Mouse (Mus musculus) neural tube, embryonic 11.5 days (tissue): ENCODE results near the gene Necab2. TPM values are rescaled to one million over a fixed set of nuclear protein-coding genes. Genes with fewer than 3 reads are reported as not detected.

Experiments used
- ATAC-seq: fragments of 200-750 bp; cut with Nextera tagmentation; 2 replicates; pipeline ENCODE4 v1.8.0; 2017; ENCODE audit warnings: moderate number of reproducible peaks, mild to moderate bottlenecking, moderate TSS enrichment, moderate library complexity; ENCODE audit not compliant: insufficient read depth, low FRiP score, low TSS enrichment
- DNase-seq: peaks from one replicate; pipeline ENCODE4 v3.0.0-alpha.2; 2015; ENCODE audit warnings: low spot score
- H3K27ac ChIP-seq: fragments of 300-500 bp; sonication (generic); 2 replicates; pipeline ENCODE4 v1.5.1; 2014; ENCODE audit warnings: low read depth, mild to moderate bottlenecking, low read length
- H3K27me3 ChIP-seq: fragments of 300-500 bp; sonication (generic); 2 replicates; pipeline ENCODE4 v1.6.1; 2014; ENCODE audit warnings: mild to moderate bottlenecking, low read length, mixed read lengths; ENCODE audit not compliant: control insufficient read depth, insufficient read depth
- H3K36me3 ChIP-seq: fragments of 300-500 bp; sonication (generic); 2 replicates; pipeline ENCODE4 v1.6.1; 2014; ENCODE audit warnings: mild to moderate bottlenecking, low read length, moderate library complexity, mixed read lengths; ENCODE audit not compliant: control insufficient read depth, insufficient read depth
- H3K4me1 ChIP-seq: fragments of 300-500 bp; sonication (generic); 2 replicates; pipeline ENCODE4 v1.6.1; 2014; ENCODE audit warnings: low read length, mixed read lengths; ENCODE audit not compliant: control insufficient read depth, insufficient read depth
- H3K4me2 ChIP-seq: fragments of 300-500 bp; sonication (generic); 2 replicates; pipeline ENCODE4 v1.6.1; 2014; ENCODE audit warnings: low read depth, mild to moderate bottlenecking, moderate library complexity
- H3K4me3 ChIP-seq: fragments of 300-500 bp; sonication (generic); 2 replicates; pipeline ENCODE4 v1.5.1; 2014; ENCODE audit warnings: low read depth, low read length
- H3K9ac ChIP-seq: fragments of 300-500 bp; sonication (generic); 2 replicates; pipeline ENCODE4 v1.6.1; 2014; ENCODE audit warnings: mild to moderate bottlenecking, low read length
- H3K9me3 ChIP-seq: fragments of 300-500 bp; sonication (generic); 2 replicates; pipeline ENCODE4 v1.6.1; 2016; ENCODE audit warnings: low read length; ENCODE audit not compliant: control insufficient read depth
- WGBS: fragments of 180-500 bp; shearing (Covaris S2); extraction: QIAGEN DNeasy Blood & Tissue Kit; methylation state at CpG from one replicate; pipeline ENCODE4 v1.1.7; 2014; 5-methylcytosine and 5-hydroxymethylcytosine counted together
- polyA plus RNA-seq: library from polyadenylated mRNA; unstranded; fragments of >200 nt; fragmentation: Nextera tagmentation; extraction: Ambion mirVana; gene quantifications from 2 replicates; pipeline ENCODE4 v1.2.1, GENCODE M21; 2014

Necab2 gene
- polyA plus RNA-seq, 1 experiment from 2014 or later = 11.5 TPM

DNA sequence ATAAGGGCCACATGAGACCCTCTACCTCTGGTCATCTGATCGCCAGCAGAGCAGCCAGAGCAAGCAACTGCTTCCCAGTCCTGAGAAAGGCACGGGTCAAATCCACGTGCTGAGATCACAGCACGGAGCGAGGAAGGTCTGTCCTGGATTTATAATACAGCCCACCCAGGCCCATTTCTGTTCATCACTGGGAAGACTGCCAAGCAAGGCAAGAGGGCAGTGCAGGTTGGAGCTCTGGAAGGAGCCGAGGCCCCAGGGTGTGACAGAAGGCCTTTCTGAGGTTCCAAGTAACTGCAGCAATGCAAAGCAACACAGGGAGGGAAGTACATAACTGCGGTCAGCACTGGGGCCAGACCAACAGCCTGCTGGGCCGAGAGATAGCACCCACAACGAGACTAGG, 64.0 kb downstream of the Necab2 start:
- no peak overlapping the region for H3K4me2 ChIP-seq
- ATAC-seq (no peak), DNase-seq (no peak)
- WGBS = 94% methylated on average over 9 of the region's 9 CpGs
- H3K9me3 ChIP-seq = no peaks in the 10 kb centered on the region
- H3K27me3 ChIP-seq = no peaks in the 10 kb centered on the region
- H3K9ac ChIP-seq = no peak overlapping the region
- no peak overlapping the region for H3K4me3 ChIP-seq
- H3K4me1 ChIP-seq = no peaks in the 10 kb centered on the region
- H3K27ac ChIP-seq = no peak overlapping the region
- H3K36me3 ChIP-seq = peaks cover 20% of the 10 kb centered on the region

- H3K9me3 ChIP-seq = no peaks in the 10 kb centered on the region
- ATAC-seq = no peak
- no peak overlapping the region for H3K4me3 ChIP-seq
- no peak overlapping the region for H3K9ac ChIP-seq
- H3K4me1 ChIP-seq = no peaks in the 10 kb centered on the region
- peaks cover 21% of the 10 kb centered on the region for H3K36me3 ChIP-seq
- 94% methylated on average over 7 of the region's 7 CpGs for WGBS
- no peak for DNase-seq
- no peak overlapping the region for H3K4me2 ChIP-seq
- H3K27me3 ChIP-seq = no peaks in the 10 kb centered on the region
- H3K27ac ChIP-seq = no peak overlapping the region
Measured at GRCm38 (mm10) chr8:119511722-119512121, 65.2 kb downstream of the Necab2 start.

DNA sequence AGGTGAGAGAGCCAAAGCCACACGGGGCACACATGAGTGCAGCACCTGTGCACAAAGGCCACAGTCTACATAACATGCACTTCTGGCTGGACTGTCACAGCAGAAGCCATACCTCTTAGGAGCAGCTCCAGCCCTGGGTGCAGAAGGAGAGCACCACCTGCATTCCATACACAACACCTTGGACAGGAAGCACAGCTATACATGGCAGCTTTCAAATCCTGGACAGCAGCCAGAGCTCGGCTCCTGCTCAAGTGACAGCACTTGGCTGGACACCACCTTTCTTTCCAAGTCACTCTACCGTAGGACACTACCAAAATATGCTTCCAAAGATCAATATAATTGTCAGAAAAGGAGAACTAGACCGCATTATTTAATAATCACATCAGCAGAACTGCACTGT, 66.9 kb downstream of the Necab2 start:
- Histone ChIP-seq H3K27me3 (no peaks in the 10 kb centered on the region), H3K4me3 (no peak overlapping the region), H3K27ac (no peak overlapping the region), H3K9ac (no peak overlapping the region), H3K4me1 (no peaks in the 10 kb centered on the region), H3K4me2 (no peak overlapping the region), H3K9me3 (no peaks in the 10 kb centered on the region), H3K36me3 (peaks cover 25% of the 10 kb centered on the region)
- no peak for ATAC-seq
- 93% methylated on average over 4 of the region's 4 CpGs for WGBS
- no peak for DNase-seq

- no peak for DNase-seq
- H3K4me2 ChIP-seq = no peak overlapping the region
- H3K4me1 ChIP-seq = no peaks in the 10 kb centered on the region
- H3K4me3 ChIP-seq = no peak overlapping the region
- no peaks in the 10 kb centered on the region for H3K9me3 ChIP-seq
- H3K9ac ChIP-seq = no peak overlapping the region
- H3K36me3 ChIP-seq = peaks cover 23% of the 10 kb centered on the region
- no peak overlapping the region for H3K27ac ChIP-seq
- no peak for ATAC-seq
- H3K27me3 ChIP-seq = no peaks in the 10 kb centered on the region
- WGBS = 87% methylated on average over 3 of the region's 3 CpGs
Measured at GRCm38 (mm10) chr8:119514940-119515339, 68.4 kb downstream of the Necab2 start.

DNA sequence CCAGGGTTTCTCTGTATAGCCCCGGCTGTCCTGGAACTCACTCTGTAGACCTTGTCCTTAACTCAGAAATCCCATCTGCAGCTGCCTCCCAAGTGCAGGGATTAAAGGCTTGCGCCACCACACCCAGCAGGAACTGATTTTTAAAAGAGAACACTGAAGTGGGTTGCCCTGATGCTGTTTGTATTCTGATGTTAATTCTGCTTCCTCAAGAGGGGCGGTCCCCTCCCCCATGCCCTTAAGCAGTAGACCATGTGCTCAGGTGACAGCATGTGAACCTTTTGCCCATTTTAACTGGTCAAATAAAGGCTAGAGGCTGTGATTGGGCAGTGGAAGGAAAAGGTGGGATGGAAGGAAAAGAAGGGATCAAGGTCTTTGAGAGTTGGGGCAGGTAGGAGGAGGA, 69.2 kb downstream of the Necab2 start:
- no peak for DNase-seq
- 74% methylated on average over 3 of the region's 3 CpGs for WGBS
- Histone ChIP-seq H3K4me3 (no peak overlapping the region), H3K27ac (no peak overlapping the region), H3K4me1 (no peaks in the 10 kb centered on the region), H3K9ac (no peak overlapping the region), H3K27me3 (no peaks in the 10 kb centered on the region), H3K9me3 (no peaks in the 10 kb centered on the region), H3K4me2 (no peak overlapping the region), H3K36me3 (peaks cover 26% of the 10 kb centered on the region)
- no peak for ATAC-seq

DNA sequence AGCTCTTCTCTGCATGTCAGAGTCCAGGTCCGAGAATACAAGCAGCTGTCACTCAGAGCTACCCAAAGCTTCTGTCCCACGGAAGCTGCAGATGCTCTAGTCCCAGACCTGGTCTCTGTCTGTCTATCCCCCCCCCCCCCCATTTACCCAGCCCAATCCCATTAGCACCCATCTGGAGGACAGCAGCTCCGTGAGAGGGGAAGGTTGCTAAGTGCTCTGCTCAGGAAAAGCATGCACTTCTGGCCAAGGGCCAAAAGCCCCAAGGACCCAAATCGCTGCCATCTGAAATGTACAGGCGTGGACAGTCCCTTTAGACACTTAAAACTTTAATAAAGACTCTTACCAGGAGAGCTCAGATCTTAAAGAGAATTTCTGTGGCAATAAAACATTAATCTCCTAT, 70.2 kb downstream of the Necab2 start:
- Histone ChIP-seq H3K4me3 (no peak overlapping the region), H3K9ac (no peak overlapping the region), H3K9me3 (no peaks in the 10 kb centered on the region), H3K36me3 (peaks cover 29% of the 10 kb centered on the region), H3K27ac (no peak overlapping the region), H3K4me2 (no peak overlapping the region), H3K27me3 (no peaks in the 10 kb centered on the region), H3K4me1 (no peaks in the 10 kb centered on the region)
- no peak for ATAC-seq
- no peak for DNase-seq
- 73% methylated on average over 5 of the region's 5 CpGs for WGBS

DNA sequence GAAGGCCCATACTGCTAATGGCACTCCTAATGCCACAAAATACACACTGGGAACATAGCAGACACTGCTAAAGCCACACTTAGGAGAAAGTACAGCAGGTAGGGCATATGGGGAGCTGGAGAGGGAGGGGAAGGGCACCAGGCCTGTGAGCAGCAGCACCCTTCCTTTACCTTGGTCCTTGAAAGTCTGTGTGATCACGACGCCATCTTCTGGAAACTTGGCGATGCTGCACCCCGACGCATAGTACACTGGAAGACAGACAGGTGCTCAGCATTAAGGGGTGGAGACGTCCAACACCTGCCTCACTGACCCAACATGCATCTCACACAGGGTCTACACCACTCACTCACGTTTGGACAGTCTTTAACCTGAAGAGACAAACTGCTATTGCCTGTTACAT, 73.6 kb downstream of the Necab2 start:
- H3K4me3 ChIP-seq = no peak overlapping the region
- no peak overlapping the region for H3K27ac ChIP-seq
- WGBS = 75% methylated on average over 7 of the region's 7 CpGs
- DNase-seq (peak; percentile 35), ATAC-seq (no peak)
- peaks cover 28% of the 10 kb centered on the region for H3K36me3 ChIP-seq
- no peaks in the 10 kb centered on the region for H3K27me3 ChIP-seq
- H3K4me2 ChIP-seq = no peak overlapping the region
- no peaks in the 10 kb centered on the region for H3K4me1 ChIP-seq
- no peak overlapping the region for H3K9ac ChIP-seq
- no peaks in the 10 kb centered on the region for H3K9me3 ChIP-seq

Other genes starting within 250 kb of the Necab2 start
- gene Hsbp1, start 102.2 kb upstream of the Necab2 start, polyA plus RNA-seq = 355 and 357 TPM in 2 replicates
- 9.7 and 11.5 TPM in 2 replicates for gene Mlycd, start 51.8 kb upstream of the Necab2 start, polyA plus RNA-seq
- 0.27 and 0.76 TPM in 2 replicates for gene Osgin1, start 12.6 kb upstream of the Necab2 start, polyA plus RNA-seq
- not detected in 2 replicates for gene Slc38a8, start 55.0 kb downstream of the Necab2 start, polyA plus RNA-seq
- 97.5 and 105 TPM in 2 replicates for gene Mbtps1, start 112.0 kb downstream of the Necab2 start, polyA plus RNA-seq
- 74.4 and 87.6 TPM in 2 replicates for gene Hsdl1, start 128.5 kb downstream of the Necab2 start, polyA plus RNA-seq
- gene Dnaaf1, start 128.5 kb downstream of the Necab2 start, polyA plus RNA-seq = not detected in 2 replicates
- 11.7 and 14.1 TPM in 2 replicates for gene Taf1c, start 158.5 kb downstream of the Necab2 start, polyA plus RNA-seq
- gene Adad2, start 166.0 kb downstream of the Necab2 start, polyA plus RNA-seq = 0.12 TPM in 1 of 2 replicates, not detected in the other
- 0.32 and 0.42 TPM in 2 replicates for gene Kcng4, start 189.0 kb downstream of the Necab2 start, polyA plus RNA-seq
- gene Wfdc1, start 219.6 kb downstream of the Necab2 start, polyA plus RNA-seq = 1.7 and 1.9 TPM in 2 replicates